ENCODE assay signal across 8 mouse cellular contexts in genomic region chr15:80257602-80258239, GRCm38 (mm10). TPM values are rescaled to one million over a fixed set of nuclear protein-coding genes. Genes with fewer than 3 reads are reported as not detected.
A peak's percentile ranks its signal among the peaks of the same experiment; 100 is the strongest.
DNase-seq lines count a peak whose midpoint lies in the region; ATAC-seq and TF ChIP-seq lines count a peak whose summit lies in the region.

No protein-coding gene starts in this region.

- H3K9me3 ChIP-seq in kidney, embryonic 16.5 days (ENCODE audit: low read length) = no peaks in the 10 kb centered on the region
- H3K9me3 ChIP-seq in heart, postnatal 0 days (replicated peaks; ENCODE audit: control insufficient read depth, low read length) = no peaks in the 10 kb centered on the region
- no peaks in the 10 kb centered on the region for H3K9me3 ChIP-seq in lung, embryonic 16.5 days (ENCODE audit: control insufficient read depth, low read length)
- H3K9me3 ChIP-seq in stomach, postnatal 0 days (ENCODE audit: control insufficient read depth, low read length) = no peaks in the 10 kb centered on the region

- H3K4me3 ChIP-seq in kidney, embryonic 16.5 days (ENCODE audit: low read length) = peak overlapping the region; percentile 100
- H3K4me3 ChIP-seq in heart, postnatal 0 days (ENCODE audit: low read depth, low read length) = peak overlapping the region; percentile 79; the same call in 1 of the 2 replicates
- 0 out of 2 replicates have a peak overlapping the region, but pooled peaks have one; percentile 2 for H3K4me3 ChIP-seq in lung, embryonic 16.5 days (ENCODE audit: low read length)
- peak overlapping the region; percentile 98; the same call in 1 of the 2 replicates for H3K4me3 ChIP-seq in stomach, postnatal 0 days (ENCODE audit: low read depth, low read length)

- no peak for ATAC-seq in kidney, embryonic 16.5 days (ENCODE audit: low FRiP score, low TSS enrichment)
- no peak for ATAC-seq in heart, postnatal 0 days (ENCODE audit: insufficient read depth, low read depth)
- ATAC-seq in lung, embryonic 16.5 days (ENCODE audit: low read depth) = no peak
- peak; percentile 33 for ATAC-seq in stomach, postnatal 0 days (ENCODE audit: low FRiP score, low TSS enrichment)
- no peak for ATAC-seq in granulocyte monocyte progenitor cell, adult 5-6 weeks (replicated peaks; ENCODE audit: poor library complexity, severe bottlenecking)

- H3K27me3 ChIP-seq in kidney, embryonic 16.5 days (ENCODE audit: insufficient read depth, low read length) = no peaks in the 10 kb centered on the region
- no peaks in the 10 kb centered on the region for H3K27me3 ChIP-seq in heart, postnatal 0 days (ENCODE audit: control insufficient read depth, insufficient read depth, low read length)
- H3K27me3 ChIP-seq in lung, embryonic 16.5 days (ENCODE audit: control insufficient read depth, insufficient read depth, low read depth, low read length) = no peaks in the 10 kb centered on the region
- no peaks in the 10 kb centered on the region for H3K27me3 ChIP-seq in stomach, postnatal 0 days (ENCODE audit: control insufficient read depth, insufficient read depth, low read length)

- H3K4me1 ChIP-seq in kidney, embryonic 16.5 days (ENCODE audit: insufficient read depth, low read length) = peaks cover 32% of the 10 kb centered on the region
- peaks cover 20% of the 10 kb centered on the region; the same call in 1 of the 2 replicates for H3K4me1 ChIP-seq in heart, postnatal 0 days (ENCODE audit: control insufficient read depth, insufficient read depth)
- H3K4me1 ChIP-seq in lung, embryonic 16.5 days (replicated peaks; ENCODE audit: control insufficient read depth, insufficient read depth, low read length) = peaks cover 25% of the 10 kb centered on the region
- peaks cover 9% of the 10 kb centered on the region for H3K4me1 ChIP-seq in stomach, postnatal 0 days (replicated peaks; ENCODE audit: control insufficient read depth, insufficient read depth)

- intact Hi-C loops in left cerebral cortex, postnatal 25 days (cut with DNase I) = no loop called here

- peaks cover 31% of the 10 kb centered on the region for H3K36me3 ChIP-seq in kidney, embryonic 16.5 days (ENCODE audit: insufficient read depth, low read length)
- H3K36me3 ChIP-seq in heart, postnatal 0 days (replicated peaks; ENCODE audit: control insufficient read depth, insufficient read depth, low read length) = peaks cover 34% of the 10 kb centered on the region
- peaks cover 26% of the 10 kb centered on the region for H3K36me3 ChIP-seq in lung, embryonic 16.5 days (ENCODE audit: control insufficient read depth, insufficient read depth, low read length)
- peaks cover 18% of the 10 kb centered on the region for H3K36me3 ChIP-seq in stomach, postnatal 0 days (ENCODE audit: control insufficient read depth, insufficient read depth, low read length)

- H3K9ac ChIP-seq in kidney, embryonic 16.5 days (replicated peaks; ENCODE audit: low read length) = peak overlapping the region; percentile 100
- H3K9ac ChIP-seq in heart, postnatal 0 days (replicated peaks; ENCODE audit: low read depth, low read length) = no peak overlapping the region
- no peak overlapping the region for H3K9ac ChIP-seq in lung, embryonic 16.5 days (ENCODE audit: low read length)
- H3K9ac ChIP-seq in stomach, postnatal 0 days (ENCODE audit: low read length) = no peak overlapping the region

- peak overlapping the region; percentile 99 for H3K27ac ChIP-seq in kidney, embryonic 16.5 days (ENCODE audit: low read length)
- peak overlapping the region; percentile 50 for H3K27ac ChIP-seq in heart, postnatal 0 days (ENCODE audit: low read depth)
- peak overlapping the region; percentile 48 for H3K27ac ChIP-seq in lung, embryonic 16.5 days (ENCODE audit: low read length)
- peak overlapping the region; percentile 100 for H3K27ac ChIP-seq in stomach, postnatal 0 days (replicated peaks)

- H3K4me2 ChIP-seq in kidney, embryonic 16.5 days (replicated peaks; ENCODE audit: low read depth, low read length) = peak overlapping the region; percentile 73
- H3K4me2 ChIP-seq in heart, postnatal 0 days (ENCODE audit: low read depth, low read length) = peak overlapping the region; percentile 95
- peak overlapping the region; percentile 95 for H3K4me2 ChIP-seq in lung, embryonic 16.5 days (ENCODE audit: low read depth, low read length)
- H3K4me2 ChIP-seq in stomach, postnatal 0 days (replicated peaks; ENCODE audit: low read depth) = peak overlapping the region; percentile 88; the same call in 1 of the 2 replicates

- 28% methylated on average over 4 of the region's 4 CpGs for WGBS in kidney, embryonic 16.5 days
- 19% methylated on average over 4 of the region's 4 CpGs for WGBS in heart, postnatal 0 days
- 20% methylated on average over 4 of the region's 4 CpGs for WGBS in lung, embryonic 16.5 days
- WGBS in stomach, postnatal 0 days = 6% methylated on average over 4 of the region's 4 CpGs

- no peak for TF ChIP-seq EP300 in heart, postnatal 0 days (IDR thresholded peaks at IDR 0.05; ENCODE audit: low read depth)
- peak; percentile 14 for TF ChIP-seq EP300 in stomach, postnatal 0 days (optimal IDR thresholded peaks at IDR 0.05)

- no peak for DNase-seq in kidney, postnatal 25 days
- DNase-seq in brain, adult 2 months (ENCODE audit: low read depth, low spot score) = peak; percentile 80
- no peak for DNase-seq in heart, postnatal 0 days (ENCODE audit: low spot score)
- DNase-seq in stomach, postnatal 0 days (ENCODE audit: low spot score) = peak; percentile 68
- DNase-seq in left cerebral cortex, postnatal 25 days (ENCODE audit: low spot score in 2 of 2) = no peak

- TF ChIP-seq CTCF in heart, postnatal 0 days (IDR thresholded peaks at IDR 0.05; ENCODE audit: low read depth) = no peak
- no peak for TF ChIP-seq CTCF in stomach, postnatal 0 days (IDR thresholded peaks at IDR 0.05; ENCODE audit: low read depth)

RNA-seq across cellular contexts. Expression of gene Atf4, which starts 2.7 kb away (rescaled TPM):
- 127 and 132 TPM in 2 replicates for polyA plus RNA-seq in kidney, embryonic 16.5 days (2015; fragmentation: Nextera tagmentation; extraction: Ambion mirVana)
- total RNA-seq in heart, postnatal 0 days (2014; rRNA removed; ENCODE audit: low replicate concordance) = 122 and 128 TPM in 2 replicates
- 63.5 and 65.0 TPM in 2 replicates for polyA plus RNA-seq in heart, postnatal 0 days (2015; fragmentation: Nextera tagmentation; extraction: Ambion mirVana)
- polyA plus RNA-seq in lung, embryonic 16.5 days (2015; fragmentation: Nextera tagmentation; extraction: Ambion mirVana) = 117 and 121 TPM in 2 replicates
- 104 and 114 TPM in 2 replicates for polyA plus RNA-seq in stomach, postnatal 0 days (2015; fragmentation: Nextera tagmentation; extraction: Ambion mirVana)
- 195 and 214 TPM in 2 replicates for total RNA-seq in granulocyte monocyte progenitor cell, adult 5-6 weeks (2014; fragmentation: Nextera tagmentation)
- total RNA-seq in granulocyte monocyte progenitor cell, adult 5-6 weeks (2017) = 361 and 380 TPM in 2 replicates
- 100 to 1,000 TPM; 104 to 111 TPM for total RNA-seq in left cerebral cortex, postnatal 25 days (2021)

RNA-seq across cellular contexts. Expression of gene Rps19bp1, which starts 6.4 kb away (rescaled TPM):
- 48.5 and 50.8 TPM in 2 replicates for polyA plus RNA-seq in kidney, embryonic 16.5 days (2015; fragmentation: Nextera tagmentation; extraction: Ambion mirVana)
- 13.7 and 21.6 TPM in 2 replicates for total RNA-seq in heart, postnatal 0 days (2014; rRNA removed; ENCODE audit: low replicate concordance)
- 34.7 and 35.8 TPM in 2 replicates for polyA plus RNA-seq in heart, postnatal 0 days (2015; fragmentation: Nextera tagmentation; extraction: Ambion mirVana)
- 40.3 and 44.2 TPM in 2 replicates for polyA plus RNA-seq in lung, embryonic 16.5 days (2015; fragmentation: Nextera tagmentation; extraction: Ambion mirVana)
- 39.5 and 43.3 TPM in 2 replicates for polyA plus RNA-seq in stomach, postnatal 0 days (2015; fragmentation: Nextera tagmentation; extraction: Ambion mirVana)
- total RNA-seq in granulocyte monocyte progenitor cell, adult 5-6 weeks (2014; fragmentation: Nextera tagmentation) = 34.9 and 40.9 TPM in 2 replicates
- total RNA-seq in granulocyte monocyte progenitor cell, adult 5-6 weeks (2017) = 32.7 and 40.0 TPM in 2 replicates
- total RNA-seq in left cerebral cortex, postnatal 25 days (2021) = 10 to 100 TPM; 38.8 to 41.4 TPM

RNA-seq across cellular contexts. Expression of gene AC140267.1, which starts 22.1 kb away (rescaled TPM):
- polyA plus RNA-seq in kidney, embryonic 16.5 days (2015; fragmentation: Nextera tagmentation; extraction: Ambion mirVana) = 3.3 TPM in 1 of 2 replicates, not detected in the other
- not detected in 2 replicates for total RNA-seq in heart, postnatal 0 days (2014; rRNA removed; ENCODE audit: low replicate concordance)
- polyA plus RNA-seq in heart, postnatal 0 days (2015; fragmentation: Nextera tagmentation; extraction: Ambion mirVana) = not detected in 2 replicates
- polyA plus RNA-seq in lung, embryonic 16.5 days (2015; fragmentation: Nextera tagmentation; extraction: Ambion mirVana) = not detected in 2 replicates
- not detected in 2 replicates for polyA plus RNA-seq in stomach, postnatal 0 days (2015; fragmentation: Nextera tagmentation; extraction: Ambion mirVana)
- total RNA-seq in granulocyte monocyte progenitor cell, adult 5-6 weeks (2014; fragmentation: Nextera tagmentation) = 39.4 TPM in 1 of 2 replicates, not detected in the other
- not detected in 2 replicates for total RNA-seq in granulocyte monocyte progenitor cell, adult 5-6 weeks (2017)
- total RNA-seq in left cerebral cortex, postnatal 25 days (2021) = 1 to 10 TPM; 8.8 to 10.0 TPM

RNA-seq across cellular contexts. Expression of gene Mief1, which starts 23.9 kb away (rescaled TPM):
- 36.3 and 38.1 TPM in 2 replicates for polyA plus RNA-seq in kidney, embryonic 16.5 days (2015; fragmentation: Nextera tagmentation; extraction: Ambion mirVana)
- 34.5 and 39.8 TPM in 2 replicates for total RNA-seq in heart, postnatal 0 days (2014; rRNA removed; ENCODE audit: low replicate concordance)
- 17.0 and 17.8 TPM in 2 replicates for polyA plus RNA-seq in heart, postnatal 0 days (2015; fragmentation: Nextera tagmentation; extraction: Ambion mirVana)
- 26.7 and 28.4 TPM in 2 replicates for polyA plus RNA-seq in lung, embryonic 16.5 days (2015; fragmentation: Nextera tagmentation; extraction: Ambion mirVana)
- polyA plus RNA-seq in stomach, postnatal 0 days (2015; fragmentation: Nextera tagmentation; extraction: Ambion mirVana) = 12.6 TPM in 2 replicates
- 20.3 and 31.4 TPM in 2 replicates for total RNA-seq in granulocyte monocyte progenitor cell, adult 5-6 weeks (2014; fragmentation: Nextera tagmentation)
- total RNA-seq in granulocyte monocyte progenitor cell, adult 5-6 weeks (2017) = 19.2 and 20.8 TPM in 2 replicates
- total RNA-seq in left cerebral cortex, postnatal 25 days (2021) = 10 to 100 TPM; 32.4 to 35.5 TPM

RNA-seq across cellular contexts. Expression of gene Cacna1i, which starts 29.3 kb away (rescaled TPM):
- polyA plus RNA-seq in kidney, embryonic 16.5 days (2015; fragmentation: Nextera tagmentation; extraction: Ambion mirVana) = not detected in 2 replicates
- total RNA-seq in heart, postnatal 0 days (2014; rRNA removed; ENCODE audit: low replicate concordance) = not detected in 2 replicates
- polyA plus RNA-seq in heart, postnatal 0 days (2015; fragmentation: Nextera tagmentation; extraction: Ambion mirVana) = not detected in 2 replicates
- not detected in 2 replicates for polyA plus RNA-seq in lung, embryonic 16.5 days (2015; fragmentation: Nextera tagmentation; extraction: Ambion mirVana)
- polyA plus RNA-seq in stomach, postnatal 0 days (2015; fragmentation: Nextera tagmentation; extraction: Ambion mirVana) = 0.01 TPM in 1 of 2 replicates, not detected in the other
- total RNA-seq in granulocyte monocyte progenitor cell, adult 5-6 weeks (2014; fragmentation: Nextera tagmentation) = not detected in 2 replicates
- total RNA-seq in granulocyte monocyte progenitor cell, adult 5-6 weeks (2017) = not detected in 2 replicates
- 10 to 100 TPM; 77.1 to 79.3 TPM for total RNA-seq in left cerebral cortex, postnatal 25 days (2021)

Comparison
In these comparisons a context has a peak if more than half of its experiments do, and no peak if none do; other contexts are left out.
1. H3K27ac ChIP-seq: peak in every context shown above with its lines; median percentile 100 in stomach, postnatal 0 days; 99 in kidney, embryonic 16.5 days; 50 in heart, postnatal 0 days; 48 in lung, embryonic 16.5 days.
2. H3K4me3 ChIP-seq: peak in every context shown above with its lines; median percentile 100 in kidney, embryonic 16.5 days; 98 in stomach, postnatal 0 days; 79 in heart, postnatal 0 days; 2 in lung, embryonic 16.5 days.
3. DNase-seq: peak in brain, adult 2 months (single experiment) and stomach, postnatal 0 days (single experiment); none in kidney, postnatal 25 days (0 of 2), heart, postnatal 0 days (single experiment) and left cerebral cortex, postnatal 25 days (0 of 2).
4. Peak in every context shown above with its lines, with median percentiles within 50 percentile points of each other: H3K4me2 ChIP-seq.